Mouse (Mus musculus) stomach, embryonic 15.5 days (tissue): Measurements from ENCODE around the gene Espnl. TPM values are rescaled to one million over a fixed set of nuclear protein-coding genes. Genes with fewer than 3 reads are reported as not detected.

ENCODE experiments used
- ATAC-seq: fragments of 200-750 bp; cut with Nextera tagmentation; 2 replicates; pipeline ENCODE4 v1.8.0; 2017; ENCODE audit warnings: low read depth, moderate number of reproducible peaks, moderate TSS enrichment; ENCODE audit not compliant: insufficient read depth, low FRiP score
- H3K27ac ChIP-seq: fragments of 300-500 bp; sonication (generic); 2 replicates; pipeline ENCODE4 v1.5.1; 2015; ENCODE audit warnings: mild to moderate bottlenecking, inconsistent platforms
- H3K27me3 ChIP-seq: fragments of 300-500 bp; sonication (generic); replicated peaks from 2 replicates; pipeline ENCODE4 v1.6.1; 2015; ENCODE audit warnings: inconsistent platforms
- H3K36me3 ChIP-seq: fragments of 300-500 bp; sonication (generic); 2 replicates; pipeline ENCODE4 v1.6.1; 2015; ENCODE audit warnings: inconsistent platforms
- H3K4me1 ChIP-seq: fragments of 300-500 bp; sonication (generic); 2 replicates; pipeline ENCODE4 v1.6.1; 2015; ENCODE audit warnings: inconsistent platforms
- H3K4me2 ChIP-seq: fragments of 300-500 bp; sonication (generic); 2 replicates; pipeline ENCODE4 v1.6.1; 2015; ENCODE audit warnings: mild to moderate bottlenecking, inconsistent platforms
- H3K4me3 ChIP-seq: fragments of 300-500 bp; sonication (generic); replicated peaks from 2 replicates; pipeline ENCODE4 v1.5.1; 2015; ENCODE audit warnings: inconsistent platforms
- H3K9ac ChIP-seq: fragments of 300-500 bp; sonication (generic); 2 replicates; pipeline ENCODE4 v1.6.1; 2015; ENCODE audit warnings: inconsistent platforms
- H3K9me3 ChIP-seq: fragments of 300-500 bp; sonication (generic); 2 replicates; pipeline ENCODE4 v1.6.1; 2016; ENCODE audit warnings: inconsistent platforms
- whole genome bisulfite sequencing: fragments of 180-500 bp; shearing (Covaris S2); methylation state at CpG from one replicate; pipeline ENCODE4 v1.1.7; 2015; 5-methylcytosine and 5-hydroxymethylcytosine counted together
- polyA plus RNA-seq: library from polyadenylated mRNA; unstranded; fragments of >200 nt; fragmentation: Nextera tagmentation; extraction: Ambion mirVana; gene quantifications from 2 replicates; pipeline ENCODE4 v1.2.1, GENCODE M21; 2015

Espnl gene
- polyA plus RNA-seq, 1 experiment from 2014 or later, result not detected

DNA sequence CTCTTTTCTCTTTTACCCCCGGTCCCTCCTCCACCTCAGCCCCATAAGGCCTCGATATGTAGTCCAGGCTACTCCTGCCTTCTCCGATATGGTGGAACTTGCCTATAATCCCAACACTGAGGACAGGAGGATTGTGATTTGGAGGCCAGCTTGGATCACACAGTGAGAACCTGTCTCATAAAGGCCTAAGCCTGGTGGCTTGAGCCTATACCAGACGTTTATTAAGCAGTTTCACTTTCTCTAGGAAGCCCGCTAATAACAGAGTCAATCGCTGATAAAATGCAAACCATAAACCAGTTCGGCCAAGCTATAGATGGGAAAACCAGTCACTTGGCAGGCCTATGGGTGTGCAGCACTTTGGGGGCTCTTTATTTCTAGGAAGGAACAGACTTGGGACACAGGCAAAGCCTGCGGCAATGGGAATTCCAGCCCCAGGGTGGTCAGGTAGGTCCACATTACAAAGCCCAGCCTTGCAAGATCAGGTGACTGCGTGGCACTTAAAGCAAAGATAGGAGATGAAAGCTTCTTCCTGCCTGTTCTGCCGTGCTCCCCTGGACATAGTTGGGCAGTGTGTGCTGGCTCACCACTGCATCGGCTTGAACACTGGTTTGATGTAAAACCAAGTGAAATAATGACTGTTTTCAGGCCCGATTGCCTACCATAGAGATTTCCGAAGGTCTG, 22.7 kb upstream of the Espnl start:
- H3K27ac ChIP-seq, result no peak overlapping the region
- H3K4me1 ChIP-seq, result peaks cover 12% of the 10 kb centered on the region; the same call in 1 of the 2 replicates
- H3K4me3 ChIP-seq, result peak overlapping the region; percentile 87
- H3K9ac ChIP-seq, result no peak overlapping the region
- ATAC-seq, result no peak
- peak overlapping the region; percentile 71 for H3K4me2 ChIP-seq
- no peaks in the 10 kb centered on the region; the same call in 1 of the 2 replicates for H3K36me3 ChIP-seq
- no peaks in the 10 kb centered on the region for H3K27me3 ChIP-seq
- no peaks in the 10 kb centered on the region for H3K9me3 ChIP-seq
- 73% methylated on average over 13 of the region's 13 CpGs for WGBS

DNA sequence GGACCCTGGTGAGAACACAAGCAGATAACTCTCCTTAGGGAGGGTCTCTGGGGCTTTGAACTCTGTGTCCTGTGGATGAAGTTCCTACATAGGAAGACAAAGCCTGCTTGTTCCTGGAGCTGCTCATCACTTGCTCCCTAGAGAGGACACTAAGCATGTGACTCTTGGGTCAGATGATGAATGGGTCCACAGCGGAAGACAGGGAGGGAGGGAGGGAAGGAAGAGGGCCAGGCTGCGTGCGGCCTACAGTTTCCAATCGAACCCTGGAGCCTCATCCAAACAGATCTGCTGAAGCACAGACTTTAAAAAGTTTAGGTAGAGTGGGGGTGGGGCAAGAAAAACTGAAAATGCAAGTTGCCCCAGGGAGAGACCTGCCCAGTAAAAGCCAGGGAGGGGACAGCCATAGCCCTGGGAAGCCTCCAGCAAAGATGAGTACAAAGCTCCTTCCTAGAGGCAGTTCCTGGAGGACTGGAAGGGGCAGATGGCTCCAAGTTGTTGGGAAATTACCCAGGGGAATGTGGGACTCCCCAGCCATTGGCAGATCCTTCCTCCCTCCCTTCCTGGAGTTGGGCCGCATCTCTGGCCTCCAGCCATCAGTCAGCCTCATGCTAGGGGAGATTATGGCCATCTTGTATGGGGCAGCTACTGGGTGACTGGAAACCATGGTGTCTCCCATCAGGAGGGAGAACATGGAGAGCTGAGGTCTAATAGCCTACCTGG, 22.0 kb upstream of the Espnl start:
- Histone ChIP-seq H3K27ac (no peak overlapping the region; the same call in 1 of the 2 replicates), H3K4me1 (peaks cover 12% of the 10 kb centered on the region; the same call in 1 of the 2 replicates), H3K27me3 (no peaks in the 10 kb centered on the region), H3K9ac (no peak overlapping the region), H3K9me3 (no peaks in the 10 kb centered on the region), H3K36me3 (no peaks in the 10 kb centered on the region; the same call in 1 of the 2 replicates), H3K4me2 (peak overlapping the region; percentile 71), H3K4me3 (peak overlapping the region; percentile 87; the same call in 1 of the 2 replicates)
- 65% methylated on average over 5 of the region's 5 CpGs for WGBS
- no peak for ATAC-seq

DNA sequence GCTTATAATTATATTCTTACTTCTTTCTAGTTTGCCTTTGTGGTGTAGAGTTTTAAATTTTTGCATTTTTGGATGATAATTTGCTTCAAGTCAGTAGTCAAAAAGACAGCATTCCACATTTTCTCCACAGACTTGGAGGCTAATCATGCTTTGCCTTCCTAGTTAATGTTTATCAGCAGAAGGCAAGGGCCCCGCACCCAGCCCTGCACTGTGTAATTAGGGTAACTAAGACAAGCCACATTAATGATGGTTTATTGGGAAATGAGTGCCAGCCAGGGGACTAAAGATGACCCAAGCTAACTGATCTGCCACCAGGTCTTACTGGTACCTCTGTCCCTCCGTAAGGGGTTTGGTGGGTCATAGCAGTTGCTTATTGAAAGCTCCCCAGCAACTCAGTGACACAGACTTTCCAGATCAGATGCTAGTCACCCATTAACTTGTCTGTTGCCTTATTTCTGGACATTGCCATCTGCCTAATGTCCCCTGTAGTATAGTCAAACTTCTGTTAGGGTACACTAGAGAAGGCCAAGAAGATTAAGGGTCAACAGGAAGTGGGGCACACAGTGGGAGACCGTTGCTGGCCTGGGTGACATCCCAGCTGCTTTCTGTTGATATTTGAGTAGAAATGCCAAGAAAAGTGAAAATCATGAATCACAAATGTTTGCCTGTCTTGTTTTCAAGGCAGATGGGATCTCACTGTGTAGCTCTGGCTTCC, 20.5 kb upstream of the Espnl start:
- WGBS, result 59% methylated on average over 3 of the region's 3 CpGs

DNA sequence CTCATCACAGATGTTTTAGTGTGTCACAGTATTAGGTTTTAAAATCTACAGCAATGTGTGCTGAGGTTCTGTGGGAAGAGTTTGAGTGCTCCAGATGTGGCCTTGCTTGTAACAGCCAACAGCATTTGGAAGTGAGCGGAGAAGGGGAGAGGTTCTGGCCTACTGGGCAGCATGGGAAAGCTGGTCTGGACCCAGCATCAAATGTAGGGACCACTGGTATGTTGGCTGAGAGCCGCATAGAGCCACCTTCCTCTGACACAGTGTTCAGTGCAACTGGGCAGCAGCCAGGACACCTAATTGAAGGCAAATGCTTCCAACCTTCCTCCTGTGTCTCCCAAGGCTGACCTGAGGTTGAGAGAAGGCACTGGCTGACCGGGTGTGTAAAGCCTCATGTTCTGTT, 19.9 kb upstream of the Espnl start:
- H3K27me3 ChIP-seq, result no peaks in the 10 kb centered on the region
- peaks cover 12% of the 10 kb centered on the region; the same call in 1 of the 2 replicates for H3K4me1 ChIP-seq
- 0 out of 2 replicates have a peak, but pooled peaks cover 9% of the 10 kb centered on the region for H3K36me3 ChIP-seq
- H3K9me3 ChIP-seq, result no peaks in the 10 kb centered on the region
- H3K4me3 ChIP-seq, result no peak overlapping the region
- 79% methylated on average over 3 of the region's 3 CpGs for WGBS
- ATAC-seq, result no peak
- no peak overlapping the region for H3K9ac ChIP-seq
- no peak overlapping the region for H3K4me2 ChIP-seq
- peak overlapping the region; percentile 64; the same call in 1 of the 2 replicates for H3K27ac ChIP-seq

More for the DNA sequence above, 20.5 kb upstream of the Espnl start:
- H3K4me3 ChIP-seq, result no peak overlapping the region
- H3K4me1 ChIP-seq, result peaks cover 12% of the 10 kb centered on the region; the same call in 1 of the 2 replicates
- 0 out of 2 replicates have a peak, but pooled peaks cover 9% of the 10 kb centered on the region for H3K36me3 ChIP-seq
- ATAC-seq, result no peak
- H3K9ac ChIP-seq, result no peak overlapping the region
- H3K27ac ChIP-seq, result peak overlapping the region; percentile 64; the same call in 1 of the 2 replicates
- no peaks in the 10 kb centered on the region for H3K27me3 ChIP-seq
- no peaks in the 10 kb centered on the region for H3K9me3 ChIP-seq
- no peak overlapping the region for H3K4me2 ChIP-seq

DNA sequence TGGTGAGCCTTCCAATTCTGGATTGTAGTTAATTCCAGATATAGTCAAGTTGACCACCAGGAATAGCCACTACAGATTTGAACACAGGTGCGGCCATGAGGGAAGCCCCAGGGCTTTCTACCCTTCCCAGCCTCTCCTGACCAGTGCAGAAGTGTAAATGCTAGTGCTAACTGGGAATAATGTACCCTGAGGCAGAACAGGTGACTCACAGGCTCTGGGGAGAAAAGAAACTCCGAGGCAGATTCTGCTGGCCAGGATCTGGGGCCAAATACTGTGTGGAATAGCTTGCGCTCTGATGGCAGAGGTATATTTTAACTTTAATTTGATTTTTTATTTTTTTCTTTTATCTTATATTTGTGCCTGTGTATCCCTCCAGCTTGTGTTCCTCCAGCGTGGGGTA, 17.3 kb upstream of the Espnl start:
- Histone ChIP-seq H3K4me1 (0 out of 2 replicates have a peak, but pooled peaks cover 3% of the 10 kb centered on the region), H3K4me3 (no peak overlapping the region), H3K9ac (no peak overlapping the region), H3K27me3 (no peaks in the 10 kb centered on the region), H3K27ac (no peak overlapping the region), H3K4me2 (no peak overlapping the region), H3K9me3 (no peaks in the 10 kb centered on the region), H3K36me3 (peaks cover 21% of the 10 kb centered on the region; the same call in 1 of the 2 replicates)
- 86% methylated on average over 4 of the region's 4 CpGs for WGBS
- ATAC-seq, result no peak

DNA sequence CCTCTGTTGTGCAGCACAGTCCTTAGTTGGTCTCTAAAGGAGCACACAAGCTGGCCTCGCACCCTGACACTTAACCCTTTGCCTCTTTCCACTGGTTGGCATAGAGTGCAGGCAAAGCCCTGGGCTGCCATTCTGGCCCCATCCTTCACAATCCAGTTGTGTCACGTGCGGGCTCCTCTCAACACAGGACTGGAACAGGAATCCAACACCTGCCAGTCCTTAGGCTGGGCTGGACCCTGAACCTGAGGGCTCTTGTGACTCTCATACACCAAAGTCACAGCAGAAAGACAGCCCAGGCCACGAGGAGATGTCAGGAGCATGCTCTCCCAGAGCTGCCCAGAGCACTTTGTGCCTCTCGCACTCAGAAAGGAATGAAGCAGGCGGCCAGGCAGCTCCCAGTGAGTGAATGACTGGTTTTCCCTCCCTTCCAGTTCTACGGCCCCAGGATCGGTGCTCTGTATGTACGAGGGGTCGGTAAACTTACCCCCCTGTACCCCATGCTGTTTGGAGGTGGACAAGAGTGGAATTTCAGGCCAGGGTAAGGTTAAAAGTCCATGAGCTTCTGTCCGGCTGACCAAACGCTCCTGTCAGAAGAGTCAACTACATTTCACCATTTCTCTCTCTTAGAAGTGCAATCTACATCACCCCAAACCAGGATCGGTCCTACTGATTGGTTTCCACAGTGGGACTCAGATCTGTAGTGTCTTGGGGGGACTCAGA, 12.3 kb upstream of the Espnl start:
- H3K4me2 ChIP-seq, result no peak overlapping the region
- H3K27ac ChIP-seq, result no peak overlapping the region
- peaks cover 26% of the 10 kb centered on the region for H3K36me3 ChIP-seq
- no peak overlapping the region for H3K4me3 ChIP-seq
- WGBS, result 89% methylated on average over 13 of the region's 13 CpGs
- ATAC-seq, result no peak
- H3K27me3 ChIP-seq, result no peaks in the 10 kb centered on the region
- H3K9ac ChIP-seq, result no peak overlapping the region
- H3K4me1 ChIP-seq, result no peaks in the 10 kb centered on the region
- no peaks in the 10 kb centered on the region for H3K9me3 ChIP-seq

DNA sequence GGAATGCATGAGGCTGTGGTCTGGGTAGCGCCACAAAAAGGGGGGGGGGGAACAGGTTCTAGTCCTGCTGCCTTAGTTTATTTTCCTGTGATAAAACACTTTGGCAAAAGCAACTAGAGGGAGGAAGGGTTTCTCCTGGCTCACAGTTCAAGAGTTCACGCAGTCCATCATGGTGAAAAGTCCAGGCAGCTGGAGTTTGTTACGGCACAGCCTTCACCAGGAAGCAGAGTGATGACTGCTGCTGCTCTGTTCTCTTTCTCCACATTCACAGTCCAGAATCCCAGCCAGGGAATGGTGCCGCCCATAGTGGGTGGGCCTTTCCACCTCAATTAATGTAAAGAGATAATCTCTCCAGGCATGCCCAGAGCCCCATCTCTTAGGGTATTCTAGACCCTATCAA, 9.6 kb upstream of the Espnl start:
- WGBS, result 72% methylated on average over 4 of the region's 4 CpGs

DNA sequence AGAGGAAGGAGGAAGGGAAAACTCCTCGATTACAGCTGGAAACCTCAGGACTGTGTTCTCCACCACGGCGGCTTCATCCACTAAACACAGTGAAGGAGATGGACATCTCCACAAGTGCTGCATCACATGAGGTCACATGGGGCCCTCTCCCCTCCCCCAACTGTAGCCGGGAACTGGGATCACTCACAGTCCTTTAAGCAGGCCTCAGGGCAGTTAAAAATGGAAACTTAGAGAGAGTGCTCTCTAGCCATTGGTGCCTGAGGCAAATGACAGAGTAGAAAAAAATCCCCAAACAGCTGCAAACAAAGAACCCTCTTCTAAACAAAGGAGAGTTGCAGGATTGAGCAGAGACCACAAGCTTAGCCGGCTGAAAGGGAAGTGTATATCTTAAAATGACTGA, 8.6 kb upstream of the Espnl start:
- WGBS, result 29% methylated on average over 5 of the region's 5 CpGs
- H3K36me3 ChIP-seq, result peaks cover 16% of the 10 kb centered on the region
- H3K9ac ChIP-seq, result no peak overlapping the region
- ATAC-seq, result no peak
- no peak overlapping the region for H3K4me2 ChIP-seq
- no peak overlapping the region for H3K4me3 ChIP-seq
- H3K27me3 ChIP-seq, result no peaks in the 10 kb centered on the region
- peak overlapping the region; percentile 45 for H3K27ac ChIP-seq
- no peaks in the 10 kb centered on the region for H3K4me1 ChIP-seq
- no peaks in the 10 kb centered on the region for H3K9me3 ChIP-seq

More for the DNA sequence above, 9.6 kb upstream of the Espnl start:
- H3K36me3 ChIP-seq, result peaks cover 16% of the 10 kb centered on the region
- no peak for ATAC-seq
- H3K4me2 ChIP-seq, result no peak overlapping the region
- no peaks in the 10 kb centered on the region for H3K4me1 ChIP-seq
- H3K27me3 ChIP-seq, result no peaks in the 10 kb centered on the region
- no peak overlapping the region for H3K4me3 ChIP-seq
- no peak overlapping the region for H3K9ac ChIP-seq
- H3K27ac ChIP-seq, result no peak overlapping the region
- H3K9me3 ChIP-seq, result no peaks in the 10 kb centered on the region

DNA sequence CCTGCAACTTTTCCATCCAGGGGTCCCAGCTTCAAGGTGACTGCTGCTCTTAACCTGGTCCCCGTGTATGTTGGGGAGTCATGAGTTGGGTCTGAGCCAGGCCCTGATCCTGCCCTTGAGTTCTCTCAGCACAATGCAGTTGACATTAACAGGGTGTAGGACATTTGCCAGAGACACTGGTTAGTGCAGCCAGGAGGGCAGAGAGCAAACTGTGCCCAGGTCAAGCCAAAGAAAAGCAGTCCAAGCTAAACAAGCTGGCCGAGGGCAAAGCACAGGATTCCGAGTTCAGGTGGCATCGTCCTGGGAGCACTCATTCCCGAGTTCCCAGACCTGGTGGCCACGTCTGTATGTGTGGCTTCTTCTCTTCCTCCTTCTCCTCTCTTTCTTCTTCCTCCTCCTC, 4.2 kb upstream of the Espnl start:
- Histone ChIP-seq H3K36me3 (no peaks in the 10 kb centered on the region), H3K27ac (no peak overlapping the region), H3K9me3 (no peaks in the 10 kb centered on the region), H3K4me2 (no peak overlapping the region), H3K4me1 (no peaks in the 10 kb centered on the region), H3K9ac (no peak overlapping the region), H3K27me3 (no peaks in the 10 kb centered on the region), H3K4me3 (no peak overlapping the region)
- ATAC-seq, result no peak
- WGBS, result 72% methylated on average over 6 of the region's 6 CpGs

DNA sequence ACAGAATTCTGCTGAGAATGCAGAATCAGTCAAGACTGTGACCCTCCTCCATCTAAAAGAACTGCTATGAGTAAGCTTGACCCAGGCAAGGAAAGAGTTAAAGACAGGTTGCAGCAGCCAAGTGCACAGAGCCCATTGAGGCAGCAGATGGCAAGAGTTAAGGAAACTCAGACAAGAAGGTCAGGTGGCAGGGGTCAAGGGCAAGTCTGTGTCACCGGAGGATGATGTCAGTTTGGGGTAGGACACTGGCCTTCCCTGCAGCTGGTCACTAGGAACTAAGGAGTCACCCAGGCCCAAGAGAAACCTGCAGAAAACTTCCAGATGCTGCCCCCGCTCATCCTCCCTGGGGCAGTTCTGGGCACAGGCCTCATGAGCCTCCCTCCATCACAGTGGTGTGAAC, 2.8 kb downstream of the Espnl start:
- H3K9me3 ChIP-seq, result no peaks in the 10 kb centered on the region
- no peak overlapping the region for H3K4me3 ChIP-seq
- H3K4me2 ChIP-seq, result no peak overlapping the region
- no peaks in the 10 kb centered on the region for H3K27me3 ChIP-seq
- no peak overlapping the region for H3K27ac ChIP-seq
- 70% methylated on average over 2 of the region's 2 CpGs for WGBS
- H3K36me3 ChIP-seq, result no peaks in the 10 kb centered on the region
- H3K4me1 ChIP-seq, result no peaks in the 10 kb centered on the region
- no peak overlapping the region for H3K9ac ChIP-seq
- no peak for ATAC-seq

DNA sequence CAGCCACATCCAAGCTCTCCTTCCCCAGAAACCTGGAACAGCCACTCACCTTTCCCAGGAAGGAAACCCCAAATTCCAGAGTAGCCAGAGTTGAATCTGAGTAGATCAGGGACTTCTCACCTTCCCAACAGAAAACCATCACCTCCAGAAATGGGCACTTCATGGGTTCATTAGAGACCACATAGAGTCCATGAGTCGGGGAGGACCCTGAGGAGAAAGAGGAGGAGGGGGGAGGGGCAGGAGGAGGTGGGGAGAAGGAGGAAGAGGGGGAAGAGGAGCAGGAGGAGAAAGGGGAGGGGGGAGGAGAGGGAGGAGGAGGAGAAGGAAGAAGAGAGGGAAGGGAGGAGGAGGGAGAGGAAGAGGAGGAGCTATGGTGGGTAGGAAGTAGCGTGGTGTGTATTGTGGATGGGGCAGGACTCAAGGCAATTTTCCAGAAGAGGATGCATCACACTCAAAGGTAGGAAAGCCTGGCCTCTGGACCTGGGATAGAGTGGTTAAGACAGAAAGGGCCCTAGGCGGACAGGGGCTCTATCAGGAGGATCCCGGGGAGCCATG, 3.7 kb downstream of the Espnl start:
- Histone ChIP-seq H3K4me3 (no peak overlapping the region), H3K27me3 (no peaks in the 10 kb centered on the region), H3K36me3 (no peaks in the 10 kb centered on the region), H3K4me2 (no peak overlapping the region), H3K9me3 (no peaks in the 10 kb centered on the region), H3K9ac (no peak overlapping the region), H3K27ac (no peak overlapping the region), H3K4me1 (no peaks in the 10 kb centered on the region)
- no peak for ATAC-seq
- WGBS, result 72% methylated on average over 4 of the region's 4 CpGs
